Mouse (Mus musculus): Measurements from ENCODE around the gene Alg1.

DNA sequence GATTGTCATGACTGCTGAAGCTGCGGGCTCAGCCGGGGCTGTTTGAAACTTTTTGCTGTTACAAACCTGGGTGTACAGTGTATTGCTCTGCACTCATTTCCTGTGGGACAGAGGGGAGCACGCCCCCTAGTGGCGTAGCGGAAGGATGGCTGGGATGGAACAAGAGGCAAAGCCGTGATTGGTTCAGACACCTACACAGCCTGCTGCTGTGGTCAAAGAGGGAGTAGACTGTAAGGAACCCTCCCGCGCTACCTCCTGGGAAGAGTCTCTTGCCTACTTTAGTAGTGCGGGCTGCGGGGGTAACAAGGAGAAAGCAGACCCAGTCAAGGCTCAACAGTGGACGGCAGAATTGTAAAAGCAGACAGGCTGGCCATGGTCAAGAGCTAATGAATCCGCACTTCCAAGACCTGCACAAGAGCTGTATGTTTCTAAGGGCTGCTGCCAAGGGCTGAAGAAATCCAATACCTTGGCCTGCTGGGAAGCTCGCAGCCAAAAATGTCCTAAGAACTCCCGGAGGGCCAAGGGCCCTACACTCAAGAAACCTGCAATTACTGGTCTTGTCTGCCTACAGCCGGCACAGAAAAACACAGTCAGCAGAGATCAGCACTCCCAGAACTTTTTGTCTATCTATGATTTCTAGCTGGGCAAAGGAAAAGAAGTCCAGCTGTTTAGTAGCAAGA is 21.1 kb downstream of the Alg1 start:
- TF ChIP-seq EP300 (IDR thresholded peaks at IDR 0.05) (no peak), CTCF (IDR thresholded peaks at IDR 0.05) (peak; percentile 99)
